Mouse (Mus musculus) layer of hippocampus, adult 18-20 months (tissue): ENCODE results near the gene Gm5926. TPM values are rescaled to one million over a fixed set of nuclear protein-coding genes. Genes with fewer than 3 reads are reported as not detected.
"Not testable (repeated sequence)": the region's sequence is repeated elsewhere in the genome, so short reads cannot be mapped to it uniquely, and the experiment has no call there.

Experiments
- DNase-seq, 2 experiments: peaks; one replicate each; pipeline ENCODE4 v3.0.0; 2022; ENCODE audit warnings: low spot score in 2 of 2
- long read RNA-seq: library from polyadenylated mRNA; stranded (forward); transcript quantifications from one replicate; pipeline ENCODE4 v2.0.0, GENCODE M21; 2021
- total RNA-seq, 2 experiments: library from RNA; stranded (reverse); gene quantifications; 2 replicates each; pipeline ENCODE4 v1.2.3; 2021

The Gm5926 gene
- not detected for total RNA-seq
- long read RNA-seq = 0 reads

- DNase-seq = not testable (repeated sequence)
Measured at GRCm38 (mm10) chrX:32650416-32650815, at the start of gene Gm5926. Gene Gm5926 (plus strand): TSS chrX:32650716.

DNA sequence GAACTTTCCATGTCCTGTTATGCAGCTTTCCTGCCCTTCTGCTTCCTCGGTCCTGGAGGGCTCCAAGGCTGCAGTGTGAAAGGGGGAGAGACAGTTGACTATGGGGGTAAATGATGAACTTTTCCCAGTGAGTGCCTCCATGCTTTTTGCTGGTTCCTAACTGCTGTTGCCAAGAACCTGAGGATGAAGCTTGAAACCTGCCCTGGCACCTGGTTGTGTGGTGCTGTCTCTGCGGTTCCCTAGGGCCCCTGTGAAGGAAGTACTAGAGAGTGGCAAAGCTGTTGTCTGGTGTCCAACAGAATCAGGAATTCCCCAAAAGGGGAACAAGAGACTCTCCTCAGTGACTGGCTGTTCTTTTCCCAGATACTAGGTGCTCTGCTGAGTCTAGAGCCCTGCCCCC is 49.5 kb upstream of the Gm5926 start:
- DNase-seq = not testable (repeated sequence)

GRCm38 (mm10) chrX:32601425-32601824 is 49.1 kb upstream of the Gm5926 start:
- not testable (repeated sequence) for DNase-seq

Other genes with a start within 250 kb of the Gm5926 start
- gene Btbd35f1, start 90.7 kb upstream of the Gm5926 start, total RNA-seq = not detected
- not detected for gene Btbd35f21, start 75.4 kb downstream of the Gm5926 start, total RNA-seq
- gene Btbd35f30, start 243.9 kb downstream of the Gm5926 start, total RNA-seq = not detected